Mouse (Mus musculus) heart, embryonic 14.5 days (tissue): Measurements from ENCODE around the gene Fgfr2. TPM values are rescaled to one million over a fixed set of nuclear protein-coding genes. Genes with fewer than 3 reads are reported as not detected.

Experiments used
- ATAC-seq: fragments of 200-750 bp; cut with Nextera tagmentation; 2 replicates; pipeline ENCODE4 v1.8.0; 2017; ENCODE audit warnings: low read depth, moderate TSS enrichment; ENCODE audit not compliant: insufficient number of reproducible peaks, insufficient read depth, low FRiP score
- H3K27ac ChIP-seq, 2 experiments: fragments of 200-500 bp in 1 of 2; fragments of 300-500 bp in 1 of 2; sonication (generic) in 1 of 2; replicated peaks in 1 of 2; 2 replicates each; pipeline ENCODE4 v1.5.1; 2012 to 2014; ENCODE audit warnings: low read depth in 2 of 2, low read length in 2 of 2, control low read depth in 1 of 2, mild to moderate bottlenecking in 1 of 2, mixed read lengths in 1 of 2; ENCODE audit not compliant: control insufficient read depth in 1 of 2, insufficient read depth in 1 of 2
- H3K27me3 ChIP-seq: fragments of 300-500 bp; sonication (generic); 2 replicates; pipeline ENCODE4 v1.6.1; 2014; ENCODE audit warnings: mild to moderate bottlenecking, low read length, control low read depth; ENCODE audit not compliant: control insufficient read depth, insufficient read depth
- H3K36me3 ChIP-seq: fragments of 300-500 bp; sonication (generic); 2 replicates; pipeline ENCODE4 v1.6.1; 2014; ENCODE audit warnings: mild to moderate bottlenecking, control low read depth, low read length, mixed read lengths; ENCODE audit not compliant: control insufficient read depth, insufficient read depth
- H3K4me1 ChIP-seq, 2 experiments: fragments of 200-500 bp in 1 of 2; fragments of 300-500 bp in 1 of 2; sonication (generic) in 1 of 2; 2 replicates each; pipeline ENCODE4 v1.6.1; 2012 to 2014; ENCODE audit warnings: low read length in 2 of 2, control low read depth in 1 of 2, mixed read lengths in 1 of 2; ENCODE audit not compliant: control insufficient read depth in 2 of 2, insufficient read depth in 2 of 2
- H3K4me2 ChIP-seq: fragments of 300-500 bp; sonication (generic); 2 replicates; pipeline ENCODE4 v1.6.1; 2014; ENCODE audit warnings: mild to moderate bottlenecking, low read length
- H3K4me3 ChIP-seq, 2 experiments: fragments of 200-500 bp in 1 of 2; fragments of 300-500 bp in 1 of 2; sonication (generic) in 1 of 2; 2 replicates each; pipeline ENCODE4 v1.5.1; 2012 to 2014; ENCODE audit warnings: low read length in 2 of 2, mild to moderate bottlenecking in 2 of 2, control low read depth in 1 of 2, low read depth in 1 of 2, moderate library complexity in 1 of 2; ENCODE audit not compliant: control insufficient read depth in 1 of 2, insufficient read depth in 1 of 2
- H3K9ac ChIP-seq: fragments of 300-500 bp; sonication (generic); 2 replicates; pipeline ENCODE4 v1.6.1; 2014; ENCODE audit warnings: mild to moderate bottlenecking, low read length
- H3K9me3 ChIP-seq: fragments of 300-500 bp; sonication (generic); 2 replicates; pipeline ENCODE4 v1.6.1; 2016; ENCODE audit warnings: low read length, control low read depth; ENCODE audit not compliant: control insufficient read depth
- WGBS: fragments of 180-500 bp; shearing (Covaris S2); extraction: QIAGEN DNeasy Blood & Tissue Kit; methylation state at CpG from one replicate; pipeline ENCODE4 v1.1.7; 2014; 5-methylcytosine and 5-hydroxymethylcytosine counted together
- polyA plus RNA-seq: library from polyadenylated mRNA; unstranded; fragments of >200 nt; fragmentation: Nextera tagmentation; extraction: Ambion mirVana; gene quantifications from 2 replicates; pipeline ENCODE4 v1.2.1, GENCODE M21; 2014

Gene Fgfr2
- polyA plus RNA-seq, 1 experiment from 2014 or later, result 22.4 TPM

- Histone ChIP-seq H3K4me2 (no peak overlapping the region), H3K9me3 (no peaks in the 10 kb centered on the region), H3K9ac (no peak overlapping the region), H3K36me3 (no peaks in the 10 kb centered on the region), H3K4me3 (no peak overlapping the region), H3K4me1 (peaks cover 7% of the 10 kb centered on the region in 2 experiments; a peak in 3 of 4 replicates), H3K27me3 (no peaks in the 10 kb centered on the region), H3K27ac (no peak overlapping the region)
- no peak for ATAC-seq
- WGBS, result 47% methylated on average over 12 of the region's 12 CpGs
These were observed 1805.6 kb downstream of the Fgfr2 start for GRCm38 (mm10) chr7:131317587-131317986.

DNA sequence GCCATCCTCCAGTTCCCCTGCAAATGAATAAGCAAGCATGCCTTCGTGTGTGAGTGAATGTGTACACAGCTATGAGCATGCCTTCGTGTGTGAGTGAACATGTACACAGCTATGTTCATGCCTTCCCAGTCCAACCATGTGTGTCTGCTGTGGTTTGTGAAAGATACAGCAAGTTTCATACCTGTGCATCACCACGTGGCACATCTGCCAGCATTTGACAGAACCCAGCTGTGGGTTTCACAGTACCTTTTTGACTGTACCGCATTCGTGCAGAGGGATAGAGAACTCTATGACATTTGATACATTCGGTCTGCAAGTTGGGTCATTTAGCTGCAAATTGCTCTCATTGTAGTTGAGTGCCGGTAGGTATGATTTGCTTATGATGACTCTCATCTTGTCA is 1808.7 kb downstream of the Fgfr2 start:
- Histone ChIP-seq H3K27me3 (no peaks in the 10 kb centered on the region), H3K4me2 (no peak overlapping the region), H3K4me1 (peaks cover 7% of the 10 kb centered on the region in 2 experiments; a peak in 3 of 4 replicates), H3K9ac (no peak overlapping the region), H3K4me3 (no peak overlapping the region), H3K36me3 (no peaks in the 10 kb centered on the region), H3K27ac (no peak overlapping the region), H3K9me3 (no peaks in the 10 kb centered on the region)
- WGBS, result 79% methylated on average over 7 of the region's 7 CpGs
- no peak for ATAC-seq

- Histone ChIP-seq H3K4me3 (no peak overlapping the region), H3K27ac (no peak overlapping the region), H3K9ac (no peak overlapping the region), H3K4me1 (no peaks in the 10 kb centered on the region), H3K9me3 (no peaks in the 10 kb centered on the region), H3K27me3 (no peaks in the 10 kb centered on the region), H3K4me2 (no peak overlapping the region), H3K36me3 (no peaks in the 10 kb centered on the region)
- ATAC-seq, result no peak
- 79% methylated on average over 5 of the region's 5 CpGs for WGBS
These were observed 1816.4 kb downstream of the Fgfr2 start for GRCm38 (mm10) chr7:131306733-131307132.

GRCm38 (mm10) chr7:131303340-131303739 is 1819.8 kb downstream of the Fgfr2 start:
- no peak overlapping the region for H3K4me3 ChIP-seq
- no peaks in the 10 kb centered on the region for H3K4me1 ChIP-seq
- H3K27me3 ChIP-seq, result no peaks in the 10 kb centered on the region
- 80% methylated on average over 8 of the region's 8 CpGs for WGBS
- no peaks in the 10 kb centered on the region for H3K36me3 ChIP-seq
- no peaks in the 10 kb centered on the region for H3K9me3 ChIP-seq
- no peak overlapping the region for H3K27ac ChIP-seq
- ATAC-seq, result no peak
- no peak overlapping the region for H3K9ac ChIP-seq
- H3K4me2 ChIP-seq, result no peak overlapping the region

- H3K9ac ChIP-seq, result no peak overlapping the region
- WGBS, result 66% methylated on average over 8 of the region's 8 CpGs
These were observed 1826.0 kb downstream of the Fgfr2 start for GRCm38 (mm10) chr7:131297151-131297550.

GRCm38 (mm10) chr7:131265851-131266250 is 1857.3 kb downstream of the Fgfr2 start:
- Histone ChIP-seq H3K4me1 (no peaks in the 10 kb centered on the region), H3K9ac (no peak overlapping the region), H3K9me3 (no peaks in the 10 kb centered on the region), H3K36me3 (no peaks in the 10 kb centered on the region), H3K27ac (no peak overlapping the region), H3K27me3 (no peaks in the 10 kb centered on the region), H3K4me3 (no peak overlapping the region), H3K4me2 (no peak overlapping the region)
- no peak for ATAC-seq
- WGBS, result 60% methylated on average over 4 of the region's 4 CpGs

More at GRCm38 (mm10) chr7:131297151-131297550, 1826.0 kb downstream of the Fgfr2 start:
- Histone ChIP-seq H3K4me2 (no peak overlapping the region), H3K36me3 (no peaks in the 10 kb centered on the region), H3K4me3 (no peak overlapping the region), H3K9me3 (no peaks in the 10 kb centered on the region), H3K27me3 (no peaks in the 10 kb centered on the region), H3K4me1 (no peaks in the 10 kb centered on the region), H3K27ac (no peak overlapping the region)
- ATAC-seq, result no peak

- Histone ChIP-seq H3K4me1 (no peaks in the 10 kb centered on the region), H3K36me3 (no peaks in the 10 kb centered on the region), H3K9ac (no peak overlapping the region), H3K4me2 (no peak overlapping the region), H3K27me3 (no peaks in the 10 kb centered on the region), H3K4me3 (no peak overlapping the region), H3K9me3 (no peaks in the 10 kb centered on the region), H3K27ac (no peak overlapping the region)
- no peak for ATAC-seq
- WGBS, result 73% methylated on average over 4 of the region's 4 CpGs
These were observed 1858.9 kb downstream of the Fgfr2 start for GRCm38 (mm10) chr7:131264251-131264650.

GRCm38 (mm10) chr7:131260946-131261345 is 1862.2 kb downstream of the Fgfr2 start:
- Histone ChIP-seq H3K4me1 (no peaks in the 10 kb centered on the region), H3K9me3 (no peaks in the 10 kb centered on the region), H3K4me3 (no peak overlapping the region), H3K4me2 (no peak overlapping the region), H3K36me3 (no peaks in the 10 kb centered on the region), H3K27ac (no peak overlapping the region), H3K27me3 (no peaks in the 10 kb centered on the region), H3K9ac (no peak overlapping the region)
- WGBS, result 71% methylated on average over 6 of the region's 6 CpGs
- no peak for ATAC-seq
